Mouse (Mus musculus) testis, adult 2 months (tissue): Measurements from ENCODE around the gene Wdsub1.

Experiments
- CTCF ChIP-seq: fragments of 200-500 bp; IDR thresholded peaks from 2 replicates; pipeline ENCODE4 v1.5.1; 2012; ENCODE audit warnings: low read depth, mild to moderate bottlenecking, inconsistent platforms, low read length, moderate library complexity; ENCODE audit not compliant: control insufficient read depth, insufficient read depth, insufficient replicate concordance
- POLR2A ChIP-seq: fragments of 200-500 bp; IDR thresholded peaks from 2 replicates; pipeline ENCODE4 v1.6.1; 2012; ENCODE audit warnings: low read depth, mild to moderate bottlenecking, inconsistent platforms, low read length, moderate library complexity; ENCODE audit not compliant: control insufficient read depth

DNA sequence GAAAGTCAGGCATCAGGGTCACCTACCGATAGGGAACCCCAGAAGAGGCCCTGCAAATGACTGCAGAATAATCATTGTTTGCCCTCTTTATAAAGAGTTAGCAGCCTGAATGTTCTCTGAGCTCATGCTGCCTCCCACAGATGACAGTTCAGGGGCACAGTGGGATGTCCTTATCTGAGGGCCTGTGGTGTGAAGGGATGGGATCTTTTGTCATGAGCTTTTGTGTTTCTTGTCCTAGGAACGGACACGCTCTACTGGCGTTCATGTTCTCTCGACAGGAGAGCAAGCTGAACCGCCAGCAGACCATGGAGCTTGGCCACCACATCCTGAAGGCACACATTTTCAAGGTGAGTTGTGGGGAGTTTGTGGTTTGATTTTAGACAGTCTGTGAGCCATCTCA lies 76.4 kb downstream of the Wdsub1 start:
- no peak for TF ChIP-seq CTCF
- TF ChIP-seq POLR2A, result no peak
